Mouse (Mus musculus): ENCODE measurements around the gene Sult4a1. TPM values are rescaled to one million over a fixed set of nuclear protein-coding genes. Genes with fewer than 3 reads are reported as not detected.

Gene Sult4a1
- polyA plus RNA-seq (2012; rRNA removed) (0.06 and 0.16 TPM in 2 replicates), polyA plus RNA-seq (2014; fragmentation: Nextera tagmentation; extraction: Ambion mirVana) (not detected in 2 replicates)

DNA sequence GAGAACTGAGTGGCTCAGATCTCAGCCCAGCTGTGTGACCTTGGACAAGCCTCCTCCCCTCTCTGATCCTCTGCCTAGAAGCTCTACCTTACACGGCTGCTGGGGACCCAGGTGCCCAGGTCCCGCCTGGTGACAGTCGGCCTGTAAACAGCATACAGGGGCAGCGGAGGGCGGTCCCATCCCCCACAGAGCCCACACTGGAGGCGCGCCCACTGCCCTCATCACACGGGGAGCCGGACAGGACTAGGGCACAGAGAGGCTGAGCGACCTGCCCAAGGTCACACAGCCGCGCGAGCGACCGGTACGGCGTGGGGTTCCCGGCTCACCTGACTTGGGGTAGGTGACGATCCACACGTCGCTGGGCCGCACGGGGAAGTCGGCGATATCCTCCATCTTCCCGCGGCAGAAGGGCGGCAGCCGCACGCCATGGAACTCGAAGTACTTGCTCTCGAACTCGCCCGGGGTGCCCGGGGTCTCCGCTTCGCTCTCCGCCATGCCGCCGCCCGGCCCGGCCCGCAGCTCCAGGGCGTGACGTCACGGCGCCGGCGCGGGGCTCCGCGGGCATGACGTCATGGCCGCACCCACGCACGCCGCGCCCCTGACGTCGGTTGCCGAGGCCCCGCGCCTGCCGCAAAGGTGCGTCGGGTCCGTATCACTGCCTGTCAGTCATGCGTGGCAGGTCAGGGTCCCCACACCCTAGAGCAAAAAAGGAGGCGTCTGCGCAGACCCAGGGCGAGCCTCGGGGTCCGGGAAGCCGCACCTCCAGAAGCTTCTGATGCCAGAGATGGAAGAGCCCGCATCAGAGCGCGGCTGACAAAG lies at the start of gene Sult4a1:
Sult4a1 (minus strand) TSS at position 650 of the 819 bp plus-strand sequence.
- no peaks in the 10 kb centered on the region for H3K9me3 ChIP-seq (ENCODE audit: control insufficient read depth, low read length)
- 3% methylated on average over 77 of the region's 77 CpGs for WGBS (ENCODE audit: insufficient replicate concordance)
- H3K27me3 ChIP-seq (ENCODE audit: control insufficient read depth, insufficient read depth, low read length), result peaks cover 17% of the 10 kb centered on the region
- H3K4me3 ChIP-seq (ENCODE audit: insufficient read depth in 1 of 2, low read depth in 2 of 2, low read length in 2 of 2), result peak within 1 kb of the TSS in 1 of 2 experiments; percentile 37; a peak in 2 of 4 replicates
- no peak within 1 kb of the TSS for H3K27ac ChIP-seq
- TF ChIP-seq EP300 (IDR thresholded peaks at IDR 0.05; ENCODE audit: low read depth) (no peak), CTCF (IDR thresholded peaks at IDR 0.05; ENCODE audit: low read depth) (no peak)
- DNase-seq (ENCODE audit: low read depth in 3 of 3, low spot score in 3 of 3), result no peak
- no peaks in the 10 kb centered on the region for H3K4me1 ChIP-seq (replicated peaks; ENCODE audit: control insufficient read depth in 2 of 2, insufficient read depth in 2 of 2, low read length in 1 of 2)
- no peak for ATAC-seq (ENCODE audit: insufficient read depth)
- peak within 1 kb of the TSS; percentile 56 for H3K4me2 ChIP-seq (ENCODE audit: low read depth)
- no peak within 1 kb of the TSS for H3K9ac ChIP-seq (replicated peaks)
- no peaks in the 10 kb centered on the region for H3K36me3 ChIP-seq (replicated peaks; ENCODE audit: control insufficient read depth, insufficient read depth, low read depth)

- ATAC-seq (ENCODE audit: insufficient read depth) (no peak), DNase-seq (ENCODE audit: low read depth in 3 of 3, low spot score in 3 of 3) (no peak)
- no peaks in the 10 kb centered on the region; a peak in 1 of 4 replicates for H3K4me1 ChIP-seq (replicated peaks; ENCODE audit: control insufficient read depth in 2 of 2, insufficient read depth in 2 of 2, low read length in 1 of 2)
- no peak for TF ChIP-seq EP300 (IDR thresholded peaks at IDR 0.05; ENCODE audit: low read depth)
- TF ChIP-seq CTCF (IDR thresholded peaks at IDR 0.05; ENCODE audit: low read depth), result no peak
- H3K4me3 ChIP-seq (ENCODE audit: insufficient read depth in 1 of 2, low read depth in 2 of 2, low read length in 2 of 2), result no peak overlapping the region
- no peak overlapping the region for H3K4me2 ChIP-seq (ENCODE audit: low read depth)
- whole genome bisulfite sequencing (ENCODE audit: insufficient replicate concordance), result 69% methylated on average over 5 of the region's 5 CpGs
- no peak overlapping the region for H3K27ac ChIP-seq
- H3K9ac ChIP-seq (replicated peaks), result no peak overlapping the region
- no peaks in the 10 kb centered on the region for H3K36me3 ChIP-seq (replicated peaks; ENCODE audit: control insufficient read depth, insufficient read depth, low read depth)
- no peaks in the 10 kb centered on the region for H3K27me3 ChIP-seq (ENCODE audit: control insufficient read depth, insufficient read depth, low read length)
- no peaks in the 10 kb centered on the region for H3K9me3 ChIP-seq (ENCODE audit: control insufficient read depth, low read length)
Observed at GRCm38 (mm10) chr15:84140929-84141328, 35.4 kb upstream of the Sult4a1 start.

- DNase-seq (ENCODE audit: low read depth in 3 of 3, low spot score in 3 of 3), result no peak
- H3K4me3 ChIP-seq (ENCODE audit: insufficient read depth in 1 of 2, low read depth in 2 of 2, low read length in 2 of 2), result no peak overlapping the region
- no peaks in the 10 kb centered on the region; a peak in 1 of 4 replicates for H3K4me1 ChIP-seq (replicated peaks; ENCODE audit: control insufficient read depth in 2 of 2, insufficient read depth in 2 of 2, low read length in 1 of 2)
- ATAC-seq (ENCODE audit: insufficient read depth), result no peak
- no peak overlapping the region for H3K4me2 ChIP-seq (ENCODE audit: low read depth)
- H3K9me3 ChIP-seq (ENCODE audit: control insufficient read depth, low read length), result no peaks in the 10 kb centered on the region
- H3K27me3 ChIP-seq (ENCODE audit: control insufficient read depth, insufficient read depth, low read length), result no peaks in the 10 kb centered on the region
- WGBS (ENCODE audit: insufficient replicate concordance), result 45% methylated on average over 3 of the region's 3 CpGs
- TF ChIP-seq EP300 (IDR thresholded peaks at IDR 0.05; ENCODE audit: low read depth) (no peak), CTCF (IDR thresholded peaks at IDR 0.05; ENCODE audit: low read depth) (no peak)
- no peaks in the 10 kb centered on the region for H3K36me3 ChIP-seq (replicated peaks; ENCODE audit: control insufficient read depth, insufficient read depth, low read depth)
- no peak overlapping the region for H3K27ac ChIP-seq
- H3K9ac ChIP-seq (replicated peaks), result no peak overlapping the region
Observed at GRCm38 (mm10) chr15:84140109-84140508, 34.6 kb upstream of the Sult4a1 start.

- H3K9me3 ChIP-seq (ENCODE audit: control insufficient read depth, low read length), result no peaks in the 10 kb centered on the region
- DNase-seq (ENCODE audit: low read depth in 3 of 3, low spot score in 3 of 3) (no peak), ATAC-seq (ENCODE audit: insufficient read depth) (no peak)
- H3K4me2 ChIP-seq (ENCODE audit: low read depth), result no peak overlapping the region
- H3K36me3 ChIP-seq (replicated peaks; ENCODE audit: control insufficient read depth, insufficient read depth, low read depth), result no peaks in the 10 kb centered on the region
- no peak overlapping the region for H3K9ac ChIP-seq (replicated peaks)
- no peaks in the 10 kb centered on the region; a peak in 1 of 4 replicates for H3K4me1 ChIP-seq (replicated peaks; ENCODE audit: control insufficient read depth in 2 of 2, insufficient read depth in 2 of 2, low read length in 1 of 2)
- H3K4me3 ChIP-seq (ENCODE audit: insufficient read depth in 1 of 2, low read depth in 2 of 2, low read length in 2 of 2), result no peak overlapping the region
- TF ChIP-seq CTCF (IDR thresholded peaks at IDR 0.05; ENCODE audit: low read depth) (no peak), EP300 (IDR thresholded peaks at IDR 0.05; ENCODE audit: low read depth) (no peak)
- 62% methylated on average over 5 of the region's 5 CpGs for WGBS (ENCODE audit: insufficient replicate concordance)
- H3K27ac ChIP-seq, result no peak overlapping the region
- no peaks in the 10 kb centered on the region for H3K27me3 ChIP-seq (ENCODE audit: control insufficient read depth, insufficient read depth, low read length)
Observed at GRCm38 (mm10) chr15:84139592-84140005, 34.0 kb upstream of the Sult4a1 start.
